Mouse (Mus musculus): Measurements from ENCODE around the gene Eno1. TPM values are rescaled to one million over a fixed set of nuclear protein-coding genes. Genes with fewer than 3 reads are reported as not detected.
A peak's percentile ranks its signal among the peaks of the same experiment; 100 is the strongest.

Eno1 gene
- 100 to 1,000 TPM; 415 to 417 TPM for total RNA-seq (2021)

GRCm38 (mm10) chr4:150236521-150237481 is at the start of gene Eno1:
Gene Eno1, plus strand, starts transcription at chr4:150236721.
- peak; percentile 92 to 94 for DNase-seq

- DNase-seq = no peak
These were observed 48.3 kb upstream of the Eno1 start for GRCm38 (mm10) chr4:150188236-150188635.

- DNase-seq = no peak
These were observed 44.3 kb upstream of the Eno1 start for GRCm38 (mm10) chr4:150192199-150192598.

DNA sequence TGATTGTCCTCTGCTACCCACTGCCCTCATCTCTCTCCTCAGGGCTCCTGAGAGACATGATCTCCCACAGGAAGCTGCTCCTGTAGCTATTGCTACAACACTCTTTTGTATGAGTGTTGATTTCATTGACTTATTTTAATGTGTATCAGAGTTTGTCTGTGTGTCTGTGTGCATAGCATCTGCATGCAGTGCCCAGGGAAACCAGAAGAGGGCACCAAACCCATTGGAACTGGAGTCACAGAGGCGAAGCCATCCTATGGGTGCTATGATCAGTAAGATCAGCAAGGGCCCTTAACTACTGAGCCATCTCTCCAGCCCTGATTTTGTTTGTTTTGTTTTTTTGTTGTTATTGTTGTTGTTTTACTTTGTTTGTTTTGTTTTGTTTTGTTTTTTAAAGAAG is 42.6 kb upstream of the Eno1 start:
- no peak for DNase-seq

- no peak for DNase-seq
These were observed 38.3 kb upstream of the Eno1 start for GRCm38 (mm10) chr4:150198268-150198667.

GRCm38 (mm10) chr4:150201232-150201631 is 35.3 kb upstream of the Eno1 start, which contains the start of gene Car6:
Gene Car6, minus strand, starts transcription at chr4:150201332.
- no peak for DNase-seq

GRCm38 (mm10) chr4:150202702-150203101 is 33.8 kb upstream of the Eno1 start:
- no peak for DNase-seq

DNA sequence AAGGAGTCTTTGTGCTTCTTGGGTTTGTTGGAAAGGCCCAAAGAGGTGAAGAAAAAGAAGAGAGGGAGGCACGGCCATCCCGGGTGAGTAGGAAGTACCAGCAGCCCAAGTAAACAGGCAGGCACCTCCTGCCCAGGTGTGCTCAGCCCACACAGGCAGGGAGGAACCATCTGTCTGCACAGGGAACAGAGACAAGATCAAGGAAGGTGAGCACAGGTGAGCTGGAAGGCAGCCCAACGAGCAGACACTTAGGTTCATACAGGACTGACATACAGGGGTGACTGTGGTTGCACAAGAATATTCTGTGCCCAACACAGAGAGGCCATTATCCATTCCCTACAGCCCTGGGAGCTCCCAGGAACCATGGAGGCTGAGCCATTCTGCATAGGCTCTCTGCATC is 31.6 kb upstream of the Eno1 start:
- DNase-seq = no peak

DNA sequence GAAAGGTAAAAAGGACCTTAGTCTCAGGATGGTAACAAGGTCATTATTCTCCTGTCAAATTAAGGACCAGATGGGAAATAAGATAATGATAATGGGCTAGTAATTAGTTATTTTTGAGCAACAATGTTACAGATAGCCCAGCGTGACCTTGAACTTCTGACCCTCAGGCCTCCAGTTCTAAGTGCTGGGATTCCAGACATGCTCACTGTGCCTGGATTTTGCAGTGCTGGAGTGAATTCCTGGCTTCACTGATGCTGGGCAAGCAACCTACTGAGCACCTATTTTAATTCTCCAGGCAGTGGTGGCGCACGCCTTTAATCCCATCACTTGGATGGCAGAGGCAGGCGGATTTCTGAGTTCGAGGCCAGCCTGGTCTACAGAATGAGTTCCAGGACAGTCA is 26.8 kb upstream of the Eno1 start:
- no peak for DNase-seq

DNA sequence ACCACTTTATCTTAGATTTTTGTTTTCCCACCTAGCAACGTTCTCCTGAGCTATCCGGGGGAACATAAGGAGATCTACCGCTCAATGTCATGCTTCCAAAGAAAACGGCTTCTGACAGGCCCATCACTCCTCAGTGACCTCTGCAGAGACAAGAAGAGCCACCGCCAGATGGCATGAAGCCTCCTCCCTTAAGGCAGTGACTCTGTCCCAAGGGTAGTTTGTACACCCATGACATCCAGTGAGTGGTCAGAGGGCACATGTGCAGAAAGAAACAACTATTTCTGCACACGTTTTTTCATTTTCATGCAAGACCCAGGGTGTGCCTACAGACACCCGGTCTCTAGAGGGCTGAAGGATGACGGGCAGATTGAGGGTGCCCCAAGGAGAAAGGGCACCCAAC is 26.2 kb upstream of the Eno1 start:
- DNase-seq = no peak

GRCm38 (mm10) chr4:150211930-150212552 is 24.5 kb upstream of the Eno1 start:
- no peak for DNase-seq

DNA sequence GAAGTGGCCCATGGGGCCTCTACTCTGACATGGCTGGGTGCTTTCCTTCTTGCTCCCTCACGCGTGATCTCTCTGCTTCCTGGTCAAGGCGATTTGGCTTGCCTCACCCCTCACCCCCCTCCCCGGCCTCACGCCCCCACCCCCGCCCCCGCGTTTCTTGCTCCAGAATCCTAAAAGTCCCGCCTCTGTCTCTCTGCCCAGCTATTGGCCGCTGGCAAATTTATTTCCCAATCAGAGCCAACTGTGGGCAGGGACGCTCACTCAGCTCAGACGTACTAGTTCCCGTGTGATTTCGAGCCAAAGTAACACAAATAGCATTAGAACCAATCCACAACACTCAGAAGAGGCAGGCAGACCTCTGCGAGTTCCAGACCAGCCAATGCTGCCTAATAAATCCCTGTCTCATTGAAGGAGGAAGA is 24.0 kb upstream of the Eno1 start:
- DNase-seq = no peak

GRCm38 (mm10) chr4:150213910-150214309 is 22.6 kb upstream of the Eno1 start:
- no peak for DNase-seq

DNA sequence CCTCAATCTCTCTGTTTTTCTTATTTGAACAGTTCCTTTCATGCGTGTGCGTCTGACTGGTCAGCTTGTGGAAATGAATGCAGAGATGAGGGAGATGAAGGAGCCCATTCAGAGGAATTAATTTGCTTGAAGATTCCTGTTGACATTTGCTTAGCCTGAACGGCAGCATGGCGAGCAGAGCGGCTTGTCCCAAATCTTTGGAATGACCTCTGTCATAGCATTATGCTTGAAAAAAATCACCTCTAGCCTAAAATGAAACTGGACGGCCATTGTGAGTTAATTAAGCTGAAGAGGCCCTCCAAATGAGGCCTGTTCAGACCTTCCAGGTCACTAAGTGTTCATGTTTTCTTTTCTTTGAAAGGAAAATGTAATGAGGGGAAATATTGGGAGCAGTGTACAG is 20.1 kb upstream of the Eno1 start:
- DNase-seq = no peak

- no peak for DNase-seq
These were observed 19.4 kb upstream of the Eno1 start for GRCm38 (mm10) chr4:150217042-150217554.

GRCm38 (mm10) chr4:150217935-150218334 is 18.6 kb upstream of the Eno1 start:
- DNase-seq = no peak

DNA sequence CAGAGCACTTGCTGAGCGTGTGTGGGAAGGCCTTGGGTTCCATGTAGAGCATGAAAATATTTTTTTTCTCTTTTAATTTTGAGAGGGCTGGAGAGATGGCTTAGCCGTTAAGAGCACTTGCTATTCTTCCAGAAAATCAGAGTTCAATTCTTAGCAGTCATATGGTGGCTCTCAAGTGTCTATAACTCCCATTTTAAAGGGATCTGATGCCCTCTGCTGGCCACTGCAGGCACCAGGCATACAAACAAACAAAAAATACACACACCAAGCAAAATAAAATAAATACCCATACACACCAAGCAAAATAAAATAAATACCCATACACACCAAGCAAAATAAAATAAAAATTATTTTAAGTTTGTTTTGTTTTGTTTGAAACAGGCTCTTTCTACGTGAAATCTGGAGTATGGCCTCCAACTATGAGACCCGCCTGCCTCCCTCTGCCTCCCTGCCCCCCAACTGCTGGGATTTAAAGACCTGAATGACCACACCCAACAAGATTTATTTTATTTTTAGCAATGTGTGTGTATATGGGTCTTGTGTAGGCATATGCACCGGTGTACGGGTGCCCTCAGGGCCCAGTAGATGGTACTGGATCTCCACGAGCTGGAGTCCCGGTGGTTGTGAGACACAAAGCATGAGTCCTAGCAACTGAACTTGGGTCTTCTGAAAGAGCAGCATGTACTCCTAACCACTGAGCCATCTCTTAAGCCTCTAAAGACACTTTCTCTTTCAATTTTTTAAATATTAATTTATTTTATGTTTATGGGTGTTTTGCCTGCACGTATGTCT is 16.8 kb upstream of the Eno1 start:
- DNase-seq = no peak

DNA sequence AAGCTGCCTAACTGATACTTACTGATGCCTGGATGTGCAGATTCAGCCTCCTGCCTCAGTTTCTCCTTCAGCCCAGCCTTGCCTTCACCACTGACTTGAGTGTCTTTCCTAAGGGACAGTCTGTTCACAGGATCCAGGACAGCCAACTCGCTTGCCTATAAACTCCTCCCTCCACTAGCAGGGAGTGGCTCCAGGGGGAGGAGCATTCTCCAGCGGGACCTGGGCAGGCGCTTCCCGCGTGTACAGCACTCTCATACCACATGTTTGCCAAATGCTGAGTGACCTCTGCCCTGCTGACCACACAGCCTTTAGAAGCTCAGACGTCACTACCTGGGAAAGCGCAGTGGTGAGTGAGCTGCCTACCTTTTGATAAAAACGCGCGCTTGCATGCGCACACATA is 15.9 kb upstream of the Eno1 start:
- no peak for DNase-seq

- DNase-seq = no peak
These were observed 15.4 kb upstream of the Eno1 start for GRCm38 (mm10) chr4:150221017-150221640.

- DNase-seq = no peak
These were observed 12.7 kb upstream of the Eno1 start for GRCm38 (mm10) chr4:150223830-150224229.

GRCm38 (mm10) chr4:150225700-150226099 is 10.8 kb upstream of the Eno1 start:
- no peak for DNase-seq

Measured in layer of hippocampus, postnatal 36 days (tissue).